Mouse (Mus musculus): Measurements from ENCODE around the gene Atp5mpl. TPM values are rescaled to one million over a fixed set of nuclear protein-coding genes. Genes with fewer than 3 reads are reported as not detected.

Gene Atp5mpl
- polyA plus RNA-seq, 1 experiment from 2014 or later = 748 TPM

DNA sequence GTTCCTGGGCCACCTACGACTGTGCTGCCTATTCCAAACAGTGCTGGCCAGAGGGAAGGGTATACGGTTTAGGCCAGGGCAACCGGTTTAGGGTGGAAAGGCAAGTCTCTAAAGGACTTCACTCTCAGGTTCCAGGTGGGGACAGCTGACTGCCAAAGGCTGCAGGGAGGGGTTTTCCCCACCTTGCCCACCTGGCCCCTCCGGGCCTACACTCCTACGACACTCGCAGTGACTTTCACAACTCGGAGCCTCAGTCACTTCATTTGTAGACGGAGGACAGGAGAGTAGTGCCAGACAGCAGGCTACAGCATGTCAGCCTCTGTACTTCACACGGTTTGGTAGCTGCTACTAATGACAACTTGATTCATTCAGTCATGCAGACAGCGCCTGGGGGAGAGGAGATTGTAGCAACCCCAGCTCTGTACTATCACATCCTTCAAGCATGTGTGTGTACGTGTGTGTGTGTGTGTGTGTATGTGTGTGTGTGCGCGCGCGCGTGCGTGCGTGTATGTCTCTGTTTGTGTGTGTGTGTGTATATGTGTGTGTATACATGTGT is 38.3 kb downstream of the Atp5mpl start:
- H3K9me3 ChIP-seq = no peaks in the 10 kb centered on the region
- no peak overlapping the region for H3K9ac ChIP-seq
- 76% methylated on average over 18 of the region's 18 CpGs for WGBS
- H3K36me3 ChIP-seq = no peaks in the 10 kb centered on the region
- H3K4me2 ChIP-seq = no peak overlapping the region
- no peak for ATAC-seq (ENCODE audit: insufficient read depth, low FRiP score, low read depth)
- H3K4me1 ChIP-seq = peaks cover 12% of the 10 kb centered on the region
- H3K4me3 ChIP-seq (replicated peaks) = no peak overlapping the region
- H3K27ac ChIP-seq = no peak overlapping the region
- H3K27me3 ChIP-seq (replicated peaks) = no peaks in the 10 kb centered on the region

DNA sequence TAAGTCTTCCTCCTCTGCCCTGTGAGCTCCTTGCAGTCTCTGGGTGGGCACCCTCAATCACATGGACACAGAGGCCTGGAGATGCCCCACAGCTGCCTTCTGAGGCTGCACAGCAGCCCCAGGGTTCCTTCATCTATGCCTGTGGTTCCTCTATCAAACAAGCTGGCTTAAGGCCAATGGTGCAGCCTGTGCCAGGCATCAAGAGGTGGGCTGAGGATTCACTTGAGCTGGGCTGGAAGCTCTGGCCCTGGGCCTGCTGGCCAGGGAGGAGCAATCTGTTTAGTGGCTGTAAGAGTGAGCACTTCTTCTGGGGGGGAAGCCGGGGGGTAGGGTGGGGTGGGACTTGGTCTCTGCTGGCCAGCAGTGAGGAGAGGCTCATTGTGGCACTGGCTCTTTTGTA is 39.4 kb downstream of the Atp5mpl start:
- H3K36me3 ChIP-seq = no peaks in the 10 kb centered on the region
- ATAC-seq (ENCODE audit: insufficient read depth, low FRiP score, low read depth) = peak; percentile 24; the same call in 1 of the 2 replicates
- H3K4me1 ChIP-seq = peaks cover 2% of the 10 kb centered on the region
- no peak overlapping the region for H3K4me3 ChIP-seq (replicated peaks)
- H3K9ac ChIP-seq = no peak overlapping the region
- H3K27me3 ChIP-seq (replicated peaks) = no peaks in the 10 kb centered on the region
- H3K9me3 ChIP-seq = no peaks in the 10 kb centered on the region
- 44% methylated on average over 1 of the region's 1 CpGs for WGBS
- H3K27ac ChIP-seq = peak overlapping the region; percentile 0; the same call in 1 of the 2 replicates
- no peak overlapping the region for H3K4me2 ChIP-seq

DNA sequence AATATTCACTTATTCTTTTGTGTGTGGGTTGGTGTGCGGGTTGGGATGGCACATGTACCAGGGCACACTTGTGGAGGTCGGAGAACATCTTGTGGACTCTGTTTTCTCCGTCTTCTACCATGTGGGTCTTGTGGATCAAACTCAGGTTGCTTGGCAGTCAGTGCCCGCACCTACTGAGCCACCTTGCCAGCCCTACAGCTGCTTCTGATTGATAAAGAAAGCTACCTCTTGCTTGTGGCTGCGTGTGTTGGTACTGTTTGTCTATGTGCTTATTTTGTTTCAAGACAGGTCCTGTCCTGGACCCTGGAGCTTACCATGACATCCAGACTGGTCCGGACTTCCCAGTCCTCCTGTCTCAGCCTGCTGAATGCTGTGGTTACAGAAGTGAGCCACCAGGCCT is 43.7 kb downstream of the Atp5mpl start:
- Histone ChIP-seq H3K36me3 (no peaks in the 10 kb centered on the region), H3K4me2 (no peak overlapping the region), H3K4me1 (0 out of 2 replicates have a peak, but pooled peaks cover 5% of the 10 kb centered on the region), H3K27ac (no peak overlapping the region), H3K4me3 (replicated peaks) (no peak overlapping the region), H3K9me3 (no peaks in the 10 kb centered on the region), H3K9ac (no peak overlapping the region), H3K27me3 (replicated peaks) (no peaks in the 10 kb centered on the region)
- ATAC-seq (ENCODE audit: insufficient read depth, low FRiP score, low read depth) = no peak
- 87% methylated on average over 6 of the region's 6 CpGs for WGBS

GRCm38 (mm10) chr12:111920046-111920445 is 46.7 kb downstream of the Atp5mpl start:
- Histone ChIP-seq H3K9ac (no peak overlapping the region), H3K27ac (no peak overlapping the region), H3K36me3 (no peaks in the 10 kb centered on the region), H3K27me3 (replicated peaks) (no peaks in the 10 kb centered on the region), H3K4me2 (no peak overlapping the region), H3K9me3 (no peaks in the 10 kb centered on the region), H3K4me1 (peaks cover 8% of the 10 kb centered on the region; the same call in 1 of the 2 replicates), H3K4me3 (replicated peaks) (no peak overlapping the region)
- ATAC-seq (ENCODE audit: insufficient read depth, low FRiP score, low read depth) = no peak
- 44% methylated on average over 9 of the region's 9 CpGs for WGBS

GRCm38 (mm10) chr12:111916514-111917217 is 50.1 kb downstream of the Atp5mpl start:
- Histone ChIP-seq H3K27ac (peak overlapping the region; percentile 67), H3K4me3 (replicated peaks) (no peak overlapping the region), H3K9ac (no peak overlapping the region), H3K27me3 (replicated peaks) (no peaks in the 10 kb centered on the region), H3K4me2 (no peak overlapping the region), H3K36me3 (no peaks in the 10 kb centered on the region), H3K9me3 (no peaks in the 10 kb centered on the region), H3K4me1 (peaks cover 8% of the 10 kb centered on the region; the same call in 1 of the 2 replicates)
- 45% methylated on average over 12 of the region's 12 CpGs for WGBS
- ATAC-seq (ENCODE audit: insufficient read depth, low FRiP score, low read depth) = no peak

GRCm38 (mm10) chr12:111915781-111916180 is 51.0 kb downstream of the Atp5mpl start:
- Histone ChIP-seq H3K36me3 (no peaks in the 10 kb centered on the region), H3K27ac (0 out of 2 replicates have a peak overlapping the region, but pooled peaks have one; percentile 11), H3K4me1 (peaks cover 13% of the 10 kb centered on the region; the same call in 1 of the 2 replicates), H3K4me3 (replicated peaks) (no peak overlapping the region), H3K27me3 (replicated peaks) (no peaks in the 10 kb centered on the region), H3K4me2 (no peak overlapping the region), H3K9me3 (no peaks in the 10 kb centered on the region), H3K9ac (no peak overlapping the region)
- WGBS = 89% methylated on average over 6 of the region's 6 CpGs
- ATAC-seq (ENCODE audit: insufficient read depth, low FRiP score, low read depth) = no peak

GRCm38 (mm10) chr12:111914031-111914430 is 52.7 kb downstream of the Atp5mpl start:
- Histone ChIP-seq H3K4me3 (replicated peaks) (no peak overlapping the region), H3K9me3 (no peaks in the 10 kb centered on the region), H3K4me2 (no peak overlapping the region), H3K9ac (no peak overlapping the region), H3K36me3 (no peaks in the 10 kb centered on the region), H3K27ac (peak overlapping the region; percentile 57), H3K4me1 (peaks cover 12% of the 10 kb centered on the region; the same call in 1 of the 2 replicates), H3K27me3 (replicated peaks) (no peaks in the 10 kb centered on the region)
- WGBS = 20% methylated on average over 3 of the region's 3 CpGs
- ATAC-seq (ENCODE audit: insufficient read depth, low FRiP score, low read depth) = no peak

- Histone ChIP-seq H3K9me3 (no peaks in the 10 kb centered on the region), H3K27me3 (replicated peaks) (no peaks in the 10 kb centered on the region), H3K27ac (no peak overlapping the region), H3K36me3 (no peaks in the 10 kb centered on the region), H3K4me3 (replicated peaks) (no peak overlapping the region), H3K4me1 (peaks cover 20% of the 10 kb centered on the region; the same call in 1 of the 2 replicates), H3K9ac (no peak overlapping the region), H3K4me2 (no peak overlapping the region)
- no peak for ATAC-seq (ENCODE audit: insufficient read depth, low FRiP score, low read depth)
- 79% methylated on average over 7 of the region's 7 CpGs for WGBS
Measured at GRCm38 (mm10) chr12:111912802-111913201, 54.0 kb downstream of the Atp5mpl start.

- Histone ChIP-seq H3K4me3 (replicated peaks) (no peak overlapping the region), H3K9ac (no peak overlapping the region), H3K27ac (peak overlapping the region; percentile 31; the same call in 1 of the 2 replicates), H3K4me1 (peaks cover 17% of the 10 kb centered on the region; the same call in 1 of the 2 replicates), H3K4me2 (no peak overlapping the region), H3K36me3 (no peaks in the 10 kb centered on the region), H3K27me3 (replicated peaks) (no peaks in the 10 kb centered on the region), H3K9me3 (no peaks in the 10 kb centered on the region)
- 91% methylated on average over 2 of the region's 2 CpGs for WGBS
- ATAC-seq (ENCODE audit: insufficient read depth, low FRiP score, low read depth) = no peak
Measured at GRCm38 (mm10) chr12:111911796-111912195, 55.0 kb downstream of the Atp5mpl start.

Other genes starting within 250 kb of the Atp5mpl start
- gene Klc1, start 208.1 kb downstream of the Atp5mpl start, polyA plus RNA-seq (2015; fragmentation: Nextera tagmentation; extraction: Ambion mirVana) = 97.8 and 113 TPM in 2 replicates
- gene Xrcc3, start 153.1 kb downstream of the Atp5mpl start, polyA plus RNA-seq (2015; fragmentation: Nextera tagmentation; extraction: Ambion mirVana) = 7.2 and 8.5 TPM in 2 replicates
- 134 and 140 TPM in 2 replicates for gene Zfyve21, start 152.8 kb downstream of the Atp5mpl start, polyA plus RNA-seq (2015; fragmentation: Nextera tagmentation; extraction: Ambion mirVana)
- 22.8 and 22.9 TPM in 2 replicates for gene Ppp1r13b, start 58.9 kb downstream of the Atp5mpl start, polyA plus RNA-seq (2015; fragmentation: Nextera tagmentation; extraction: Ambion mirVana)
- gene Tdrd9, start 4.6 kb upstream of the Atp5mpl start, polyA plus RNA-seq (2015; fragmentation: Nextera tagmentation; extraction: Ambion mirVana) = 0.23 and 0.27 TPM in 2 replicates
- not detected in 2 replicates for gene Rd3l, start 14.3 kb upstream of the Atp5mpl start, polyA plus RNA-seq (2015; fragmentation: Nextera tagmentation; extraction: Ambion mirVana)
- gene Aspg, start 139.7 kb upstream of the Atp5mpl start, polyA plus RNA-seq (2015; fragmentation: Nextera tagmentation; extraction: Ambion mirVana) = 6.1 and 9.2 TPM in 2 replicates
- 2.9 and 3.2 TPM in 2 replicates for gene Kif26a, start 179.2 kb upstream of the Atp5mpl start, polyA plus RNA-seq (2015; fragmentation: Nextera tagmentation; extraction: Ambion mirVana)

Data from stomach, embryonic 15.5 days (tissue).